Mouse (Mus musculus) megakaryocyte-erythroid progenitor cell, adult 5-6 weeks (primary cell): Measurements from ENCODE around the gene Mpdu1. TPM values are rescaled to one million over a fixed set of nuclear protein-coding genes. Genes with fewer than 3 reads are reported as not detected.

Experiments
- ATAC-seq: replicated peaks from 2 replicates; pipeline ENCODE4 v1.8.0; 2016; ENCODE audit warnings: mild to moderate bottlenecking, inconsistent platforms; ENCODE audit not compliant: severe bottlenecking, poor library complexity, low FRiP score, low TSS enrichment
- total RNA-seq, 2 experiments: library from RNA; stranded (forward) in 1 of 2; stranded (reverse) in 1 of 2; fragments of 200-1000, 215-1000 nt in 1 of 2; fragments of >200 nt in 1 of 2; fragmentation: Nextera tagmentation in 1 of 2; gene quantifications; 2 replicates each; pipeline ENCODE4 v1.2.3; 2014 to 2017

Gene Mpdu1
- total RNA-seq, 2 experiments from 2014 or later, result 40.6 to 58.3 TPM

GRCm38 (mm10) chr11:69670786-69671725 lies 8.6 kb upstream of the Mpdu1 start:
- peak; percentile 54 for ATAC-seq

- ATAC-seq, result no peak
Observed at GRCm38 (mm10) chr11:69666665-69667005, 4.2 kb upstream of the Mpdu1 start.

- ATAC-seq, result no peak; the same call in 1 of the 2 replicates
Observed at GRCm38 (mm10) chr11:69665961-69666664, 3.7 kb upstream of the Mpdu1 start, which contains the start of gene Cd68. Cd68 (minus strand) TSS chr11:69666153.

GRCm38 (mm10) chr11:69665457-69665960 lies 3.1 kb upstream of the Mpdu1 start:
- ATAC-seq, result no peak

- ATAC-seq, result no peak
Observed at GRCm38 (mm10) chr11:69664841-69665240, 2.4 kb upstream of the Mpdu1 start.

- ATAC-seq, result no peak
Observed at GRCm38 (mm10) chr11:69663795-69664194, 1.4 kb upstream of the Mpdu1 start.

- ATAC-seq, result no peak
Observed at GRCm38 (mm10) chr11:69662967-69663671, 677 bp upstream of the Mpdu1 start.

- no peak for ATAC-seq
Observed at GRCm38 (mm10) chr11:69661221-69661881, 1.1 kb downstream of the Mpdu1 start.

GRCm38 (mm10) chr11:69657462-69657881 lies 5.0 kb downstream of the Mpdu1 start:
- ATAC-seq, result no peak

GRCm38 (mm10) chr11:69656617-69657461 lies 5.6 kb downstream of the Mpdu1 start:
- 0 out of 2 replicates have a peak, but pooled peaks have one; percentile 30 for ATAC-seq

GRCm38 (mm10) chr11:69656065-69656455 lies 6.4 kb downstream of the Mpdu1 start:
- ATAC-seq, result no peak

- ATAC-seq, result peak; percentile 41; the same call in 1 of the 2 replicates
Observed at GRCm38 (mm10) chr11:69655264-69656064, 7.0 kb downstream of the Mpdu1 start, which contains the start of gene Sox15. Sox15 (plus strand) TSS chr11:69655314.

- ATAC-seq, result no peak
Observed at GRCm38 (mm10) chr11:69654760-69655159, 7.7 kb downstream of the Mpdu1 start.

GRCm38 (mm10) chr11:69653399-69653798 lies 9.0 kb downstream of the Mpdu1 start:
- ATAC-seq, result no peak

GRCm38 (mm10) chr11:69645860-69646259 lies 16.6 kb downstream of the Mpdu1 start:
- ATAC-seq, result no peak

GRCm38 (mm10) chr11:69635471-69635870 lies 27.0 kb downstream of the Mpdu1 start:
- ATAC-seq, result no peak

GRCm38 (mm10) chr11:69633128-69633866 lies 29.1 kb downstream of the Mpdu1 start:
- ATAC-seq, result peak; percentile 16; the same call in 1 of the 2 replicates
